Mouse (Mus musculus) kidney, postnatal 14 days (tissue): ENCODE data around the gene Clmp.
A peak's percentile ranks its signal among the peaks of the same experiment; 100 is the strongest.
"Not testable (repeated sequence)": the region's sequence is repeated elsewhere in the genome, so short reads cannot be mapped to it uniquely, and the experiment has no call there.

Source experiments
- DNase-seq: peaks from one replicate; pipeline ENCODE4 v3.0.0; 2022; ENCODE audit warnings: mixed read lengths

The Clmp gene

GRCm38 (mm10) chr9:40732302-40732701 is 46.5 kb downstream of the Clmp start:
- no peak for DNase-seq

GRCm38 (mm10) chr9:40737117-40737516 is 51.4 kb downstream of the Clmp start:
- DNase-seq = no peak

GRCm38 (mm10) chr9:40743525-40744034 is 57.8 kb downstream of the Clmp start:
- no peak for DNase-seq

GRCm38 (mm10) chr9:40744233-40744632 is 58.5 kb downstream of the Clmp start:
- peak; percentile 14 for DNase-seq

DNA sequence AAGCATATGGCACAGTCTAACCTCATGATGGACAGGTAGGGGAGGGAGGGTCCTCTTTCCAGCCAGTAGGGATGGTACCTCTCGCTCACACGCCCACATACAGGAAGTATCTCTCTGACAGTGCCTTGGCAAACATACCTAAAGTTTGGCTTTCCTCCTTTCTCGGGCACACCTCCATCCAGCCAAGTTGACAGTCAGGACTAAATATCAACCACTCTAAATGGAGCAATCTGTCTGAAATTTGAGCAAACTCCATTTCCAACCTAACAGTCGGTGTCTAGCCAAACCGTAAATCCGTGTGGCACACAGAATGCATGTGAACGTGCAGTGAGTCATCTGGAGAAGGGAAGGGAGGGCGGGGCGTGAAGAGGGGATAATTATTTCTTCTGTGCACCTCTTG is 61.0 kb downstream of the Clmp start:
- no peak for DNase-seq

- DNase-seq = no peak
These were observed 61.5 kb downstream of the Clmp start for GRCm38 (mm10) chr9:40747249-40747648.

DNA sequence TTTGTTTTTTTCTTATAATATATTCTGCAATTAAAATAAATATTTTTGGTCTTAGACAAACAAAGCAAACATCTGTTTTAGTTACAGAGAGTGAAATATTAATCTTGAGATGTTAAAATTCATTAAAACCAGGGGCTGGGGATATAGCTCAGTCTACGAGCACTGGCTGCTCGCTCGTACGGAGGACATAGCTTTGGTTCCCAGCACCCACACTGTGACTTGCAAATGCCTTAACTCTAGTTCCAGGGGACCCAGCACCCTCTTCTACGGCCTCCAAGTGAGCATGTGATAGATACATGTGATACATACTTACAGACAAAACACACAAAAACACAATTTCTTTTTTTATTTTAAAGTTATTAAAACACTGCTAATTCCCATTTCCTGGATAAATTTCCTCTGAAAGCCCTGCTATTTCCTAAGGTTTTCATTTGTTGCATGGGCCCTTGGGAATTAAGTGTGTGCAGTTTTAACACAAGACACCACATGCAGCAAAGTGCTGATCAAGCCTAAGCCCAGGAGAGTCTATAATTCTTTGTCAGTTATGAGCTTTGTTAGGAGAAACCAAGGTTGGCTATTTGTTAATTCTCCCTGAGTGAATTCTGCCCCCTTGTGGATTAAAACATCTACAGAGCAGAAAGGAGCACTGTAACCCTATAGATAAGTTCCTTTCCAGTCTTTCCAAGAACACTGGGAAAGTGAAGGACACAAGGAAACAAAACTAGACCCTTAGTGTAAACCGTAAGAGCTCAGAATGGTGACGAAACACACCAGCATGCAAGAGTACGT is 64.3 kb downstream of the Clmp start:
- peak; percentile 62 for DNase-seq

DNA sequence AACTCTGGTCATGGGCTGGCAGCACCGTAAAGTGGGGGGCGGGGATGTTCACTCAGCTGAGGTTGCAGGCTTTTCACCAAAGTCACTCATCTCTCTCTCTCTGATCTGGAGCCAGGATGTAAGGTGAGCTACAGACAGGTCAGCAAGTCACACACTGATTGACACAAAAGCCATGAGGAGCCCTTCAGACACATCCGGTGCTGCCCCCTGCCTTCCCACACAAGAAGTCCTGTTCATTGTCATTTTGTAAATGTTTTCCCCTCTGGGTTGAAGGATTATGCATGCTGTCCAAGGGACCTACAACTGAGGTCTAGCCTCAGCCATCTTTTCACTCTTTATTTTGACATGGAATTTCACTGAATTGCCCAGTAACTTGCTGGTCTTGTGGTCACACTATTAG is 66.0 kb downstream of the Clmp start:
- no peak for DNase-seq

DNA sequence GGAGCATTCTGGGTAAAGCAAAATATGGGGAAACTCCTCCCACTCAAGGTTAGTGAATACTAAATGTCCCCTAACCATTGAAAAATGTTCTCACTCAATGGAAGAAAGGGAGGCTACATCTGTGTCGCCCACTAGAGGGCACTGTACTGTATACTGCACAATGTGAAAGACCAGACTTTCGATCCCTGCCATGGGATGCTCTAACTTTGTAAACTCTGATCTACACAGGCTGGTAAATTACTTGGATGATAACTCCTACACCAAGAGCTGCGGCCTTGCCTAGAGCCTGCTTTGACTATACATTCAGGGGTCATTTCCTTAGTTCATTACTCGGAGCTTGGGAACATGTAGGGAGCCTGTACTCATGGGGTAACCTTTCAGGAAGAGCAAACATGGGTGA is 70.6 kb downstream of the Clmp start:
- DNase-seq = peak; percentile 74

DNA sequence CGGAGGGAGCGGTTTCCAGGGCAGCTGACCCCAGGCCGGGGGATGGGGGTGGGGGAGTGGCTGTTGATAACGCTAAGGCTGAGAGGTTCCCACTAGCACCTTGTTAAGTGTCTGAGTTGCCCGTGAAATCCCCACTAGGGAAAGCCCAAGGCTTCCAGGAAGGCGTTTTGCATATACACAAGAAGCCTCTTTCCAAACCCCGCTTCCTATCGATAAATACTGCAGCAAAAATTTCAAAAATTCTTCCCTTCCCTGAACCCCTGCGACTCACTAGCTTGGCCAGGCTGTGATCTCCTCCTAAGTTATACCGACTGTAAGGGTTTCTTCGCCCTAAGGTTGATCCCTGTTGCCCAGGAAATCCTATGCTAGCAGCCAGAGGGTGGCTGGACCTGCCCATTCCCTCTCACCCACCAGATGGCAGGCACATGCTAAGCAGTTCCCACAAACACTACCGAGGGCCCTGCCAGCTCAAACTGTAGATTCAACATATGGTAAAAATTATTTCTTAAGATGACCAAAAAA is 71.4 kb downstream of the Clmp start:
- peak; percentile 71 for DNase-seq

GRCm38 (mm10) chr9:40757685-40758270 is 72.0 kb downstream of the Clmp start:
- peak; percentile 82 for DNase-seq

GRCm38 (mm10) chr9:40762354-40762753 is 76.6 kb downstream of the Clmp start:
- no peak for DNase-seq

GRCm38 (mm10) chr9:40764887-40765580 is 79.3 kb downstream of the Clmp start:
- DNase-seq = peak; percentile 27

- DNase-seq = peak; percentile 31
These were observed 79.8 kb downstream of the Clmp start for GRCm38 (mm10) chr9:40765581-40765940.

- DNase-seq = peak; percentile 23
These were observed 80.4 kb downstream of the Clmp start for GRCm38 (mm10) chr9:40766058-40766605.

- DNase-seq = no peak
These were observed 82.2 kb downstream of the Clmp start for GRCm38 (mm10) chr9:40767946-40768345.

DNA sequence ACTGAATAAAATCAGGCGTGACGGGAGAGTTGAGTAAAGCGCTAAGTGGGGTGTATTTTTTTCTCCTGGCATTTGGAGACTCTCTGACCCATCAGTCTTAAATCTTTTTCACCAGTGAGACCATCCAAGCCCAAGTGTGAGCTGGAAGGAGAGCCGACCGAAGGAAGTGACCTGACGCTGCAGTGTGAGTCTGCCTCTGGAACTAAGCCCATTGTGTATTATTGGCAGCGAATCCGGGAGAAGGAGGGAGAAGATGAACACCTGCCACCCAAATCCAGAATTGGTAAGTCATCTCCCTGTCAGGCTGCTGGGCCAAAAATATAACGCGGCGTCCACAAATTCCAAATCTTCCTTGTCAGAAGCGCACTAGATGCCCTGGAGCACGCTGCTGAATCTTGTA is 86.5 kb downstream of the Clmp start:
- DNase-seq = peak; percentile 14

GRCm38 (mm10) chr9:40773142-40773541 is 87.4 kb downstream of the Clmp start:
- DNase-seq = not testable (repeated sequence)

DNA sequence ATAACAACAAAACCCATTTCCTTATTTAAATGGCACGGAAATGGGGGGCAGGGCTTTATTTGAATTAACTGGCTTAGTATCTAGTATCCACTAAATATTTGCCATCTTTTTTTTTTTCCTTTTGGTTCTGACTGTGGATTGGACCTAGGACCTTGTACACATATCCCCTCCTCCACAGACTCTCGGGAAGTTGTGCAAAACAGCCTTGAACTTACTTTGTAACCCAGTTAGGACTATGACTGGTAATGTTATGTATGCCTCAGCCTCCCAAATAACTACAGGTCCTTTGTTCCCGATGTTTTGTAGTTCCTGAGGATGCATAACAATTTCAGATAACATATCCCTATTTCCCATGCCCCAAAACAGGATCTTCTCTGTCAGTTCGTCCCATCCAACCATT is 88.1 kb downstream of the Clmp start:
- no peak for DNase-seq

- DNase-seq = no peak
These were observed 90.3 kb downstream of the Clmp start for GRCm38 (mm10) chr9:40776044-40776443.

DNA sequence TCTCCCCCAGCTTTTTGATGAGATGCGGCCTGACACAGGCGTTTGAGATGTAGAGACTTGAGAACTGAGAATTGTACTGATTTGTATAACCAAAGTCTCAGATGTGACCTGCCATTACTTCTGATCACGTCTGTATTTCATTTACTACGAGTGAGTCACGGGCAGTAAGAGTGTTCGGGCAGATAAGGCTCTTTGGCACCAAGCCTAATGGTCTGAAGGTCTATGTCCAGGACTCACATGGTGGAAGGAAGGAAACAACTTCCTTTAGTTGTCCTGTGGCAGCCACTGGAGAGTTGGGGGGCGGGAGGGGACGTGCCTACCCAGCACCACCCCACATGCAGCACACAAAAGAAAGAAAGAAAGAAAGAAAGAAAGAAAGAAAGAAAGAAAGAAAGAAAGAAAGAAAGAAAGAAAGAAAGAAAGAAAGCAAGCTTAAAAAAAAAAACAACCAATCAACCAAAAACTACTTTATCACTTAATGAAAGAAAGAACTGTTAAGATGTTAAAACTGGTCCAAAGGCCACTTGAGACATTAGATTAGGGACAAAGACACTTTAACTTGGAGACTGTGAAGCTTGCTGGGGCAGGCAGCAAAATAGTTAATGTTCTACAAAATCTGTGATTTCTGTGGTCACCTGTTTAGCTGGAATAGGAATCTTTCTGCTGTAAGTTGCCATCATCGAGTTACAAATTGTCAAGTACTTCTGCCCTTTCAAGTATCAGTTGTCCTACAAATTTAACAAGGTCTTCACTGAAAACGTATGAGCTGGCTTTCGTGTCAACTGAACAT is 90.9 kb downstream of the Clmp start:
- DNase-seq = peak; percentile 80

- DNase-seq = no peak
These were observed 94.3 kb downstream of the Clmp start for GRCm38 (mm10) chr9:40780111-40780510.
